Mouse (Mus musculus): ENCODE measurements at regions not wholly inside any gene's neighbourhood (a gene's known extent, or its start where the extent isn't known, plus 50 kb on each side); places are given as distances from the start of the nearest gene placed in this dataset.

DNA sequence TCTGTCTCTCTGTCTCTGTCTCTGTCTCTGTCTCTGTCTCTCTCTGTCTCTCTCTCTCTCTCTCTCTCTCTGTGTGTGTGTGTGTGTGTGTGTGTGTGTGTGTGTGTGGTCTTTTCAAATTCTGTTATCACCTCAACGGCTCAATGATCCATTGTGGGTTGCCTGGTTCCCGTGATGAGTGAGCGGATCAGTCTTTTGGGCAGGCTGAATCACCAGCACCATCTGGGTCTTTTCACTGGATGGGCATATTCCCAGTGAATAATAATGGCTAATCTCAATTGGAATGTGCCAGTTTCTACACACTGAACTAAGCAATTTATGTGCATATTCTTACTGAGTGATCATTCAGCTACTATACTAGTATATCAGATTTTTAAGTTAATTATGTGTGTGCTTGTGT, 216.4 kb downstream of the Lmx1a start:
- no peak for DNase-seq

DNA sequence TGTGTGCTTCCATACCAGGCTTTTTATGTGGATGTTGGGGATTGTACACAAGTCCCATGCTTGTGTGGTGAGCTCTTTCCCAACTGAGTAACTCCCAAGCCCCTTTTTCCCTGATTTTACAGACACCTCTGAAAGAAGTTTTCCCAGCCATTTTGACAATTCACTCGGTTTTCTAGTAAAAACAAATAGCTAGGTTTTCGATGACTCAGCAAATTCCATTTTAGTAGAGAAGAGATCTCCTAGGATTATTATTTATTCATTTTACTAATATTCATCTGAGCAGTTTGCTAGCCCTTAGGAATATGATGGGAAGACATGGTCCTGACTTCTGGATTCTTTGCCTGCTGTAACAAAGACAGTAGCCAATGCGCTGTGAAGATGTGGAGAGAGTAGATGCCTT, 223.0 kb downstream of the Lmx1a start:
- no peak for DNase-seq

DNA sequence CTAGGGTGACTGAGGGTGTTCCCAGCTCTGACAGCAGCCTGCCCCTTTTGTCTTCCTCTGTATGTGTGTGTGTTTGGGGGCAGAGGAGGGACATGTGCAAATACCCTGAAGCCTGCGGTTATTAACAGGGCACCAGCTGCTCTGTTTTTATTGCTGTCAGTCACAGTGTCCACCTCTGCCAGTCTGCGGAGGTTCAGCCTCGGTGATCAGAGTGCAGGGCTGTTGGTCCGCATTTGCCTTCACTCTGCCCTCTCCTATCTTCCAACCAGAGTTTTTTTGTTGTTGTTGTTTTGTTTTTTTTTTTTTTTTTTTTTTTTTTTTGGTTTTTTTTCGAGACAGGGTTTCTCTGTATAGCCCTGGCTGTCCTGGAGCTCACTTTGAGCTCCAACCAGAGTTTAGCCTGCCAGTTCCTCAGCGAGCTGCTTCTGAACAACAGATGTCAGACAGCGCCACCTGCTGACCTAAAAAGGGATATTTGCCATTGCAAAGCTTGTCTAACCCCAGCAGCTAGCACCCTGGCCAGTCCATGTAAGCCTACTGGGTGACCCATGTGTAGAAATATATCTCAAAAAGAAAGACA, 226.0 kb downstream of the Lmx1a start:
- DNase-seq: peak; percentile 86

GRCm38 (mm10) chr1:167915578-167916275, 226.7 kb downstream of the Lmx1a start:
- DNase-seq: no peak

DNA sequence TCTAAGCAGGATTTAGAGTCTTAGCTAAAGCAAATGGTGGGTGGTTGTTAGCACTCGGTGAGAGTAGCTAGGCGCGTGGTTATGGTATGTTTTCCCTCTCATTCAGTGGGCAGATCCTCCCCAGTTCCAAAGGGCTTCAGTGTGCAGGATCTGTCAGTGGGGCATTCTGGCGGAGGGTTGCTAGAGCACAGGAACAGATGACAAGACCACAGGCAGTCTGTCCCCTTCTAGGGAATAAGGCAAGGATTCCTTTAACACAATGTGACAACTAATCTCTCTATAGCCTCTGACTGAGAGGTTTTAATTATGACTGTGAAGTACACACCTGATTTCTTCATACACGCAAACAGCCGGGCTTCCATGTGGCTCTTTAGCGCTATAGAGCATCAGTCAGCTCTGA, 233.9 kb downstream of the Lmx1a start:
- no peak for DNase-seq

GRCm38 (mm10) chr1:167928060-167928467, 239.0 kb downstream of the Lmx1a start:
- DNase-seq: peak; percentile 73

DNA sequence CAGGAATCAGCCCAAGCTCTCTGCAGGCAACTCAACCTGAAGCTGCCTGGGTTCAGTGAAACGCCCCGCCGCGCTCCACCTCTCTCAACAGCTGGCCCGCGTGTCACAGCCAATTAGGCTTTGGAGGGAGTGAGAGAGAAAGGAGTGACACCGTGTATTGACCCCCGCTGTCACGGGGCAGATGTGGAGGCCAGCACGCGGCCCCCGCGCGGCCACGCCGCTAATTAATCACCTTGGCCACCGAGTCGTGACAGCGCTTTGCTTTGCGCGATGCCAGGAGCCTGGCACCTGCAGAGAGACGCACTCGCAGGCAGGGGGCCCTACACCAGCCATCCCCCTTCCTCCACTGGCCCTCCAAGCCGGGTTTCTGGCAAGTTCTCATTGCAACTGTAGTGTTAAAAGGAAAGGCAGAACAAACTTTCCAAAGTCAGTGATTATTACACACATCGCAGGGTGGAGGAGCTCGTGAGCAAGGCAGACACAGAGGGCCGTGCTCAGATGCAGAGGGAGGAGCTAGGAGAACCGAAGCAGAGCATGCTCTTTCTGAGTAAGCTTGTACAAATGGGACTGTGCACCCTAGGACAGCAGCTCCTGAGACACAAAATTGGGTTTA, 240.8 kb downstream of the Lmx1a start:
- peak; percentile 68 for DNase-seq

DNA sequence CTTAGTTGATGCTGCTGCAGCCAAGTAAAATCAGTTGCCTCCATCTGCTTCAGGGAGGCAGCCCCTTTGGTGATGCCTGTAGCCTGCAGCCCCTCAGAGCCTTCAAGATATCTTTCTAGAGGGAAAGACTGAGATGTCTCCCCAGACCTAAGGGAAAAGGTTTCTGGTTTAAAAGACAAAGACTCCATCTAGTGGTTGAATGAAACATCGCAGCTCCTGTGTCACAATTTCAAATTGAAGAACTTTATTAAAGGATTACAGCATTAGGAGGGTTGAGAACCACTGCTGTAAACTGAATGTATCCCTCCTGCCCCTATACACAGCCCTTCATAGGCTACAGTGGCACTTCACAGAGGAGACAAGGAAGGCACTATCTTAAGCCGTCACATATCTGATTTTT, 243.1 kb downstream of the Lmx1a start:
- peak; percentile 71 for DNase-seq

- no peak for DNase-seq
Measured at GRCm38 (mm10) chr1:167936726-167937125, 247.7 kb downstream of the Lmx1a start.

DNA sequence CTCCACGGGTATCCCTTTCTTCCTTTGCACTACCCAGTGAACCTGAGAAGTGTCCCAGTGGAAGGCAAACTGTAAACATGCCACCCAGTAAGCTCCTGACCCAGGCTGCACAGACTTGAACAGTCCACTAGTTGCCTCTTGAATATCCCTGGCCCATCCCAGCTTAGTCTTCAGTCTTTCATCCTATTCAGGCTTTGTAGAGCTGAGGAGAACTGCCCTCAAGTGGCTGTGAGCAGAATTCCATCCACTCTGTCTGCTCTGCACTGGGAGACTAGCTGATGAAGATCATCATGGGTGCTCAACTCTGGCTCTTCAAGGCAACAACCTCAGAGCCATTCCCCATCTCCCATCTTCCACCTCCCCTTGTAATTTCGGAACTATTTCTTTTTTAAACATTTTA, 249.1 kb downstream of the Lmx1a start:
- DNase-seq: peak; percentile 18

- peak; percentile 63 for DNase-seq
Measured at GRCm38 (mm10) chr1:167942037-167942470, 253.0 kb downstream of the Lmx1a start.

- DNase-seq: no peak
Measured at GRCm38 (mm10) chr1:167943121-167943520, 254.1 kb downstream of the Lmx1a start.

DNA sequence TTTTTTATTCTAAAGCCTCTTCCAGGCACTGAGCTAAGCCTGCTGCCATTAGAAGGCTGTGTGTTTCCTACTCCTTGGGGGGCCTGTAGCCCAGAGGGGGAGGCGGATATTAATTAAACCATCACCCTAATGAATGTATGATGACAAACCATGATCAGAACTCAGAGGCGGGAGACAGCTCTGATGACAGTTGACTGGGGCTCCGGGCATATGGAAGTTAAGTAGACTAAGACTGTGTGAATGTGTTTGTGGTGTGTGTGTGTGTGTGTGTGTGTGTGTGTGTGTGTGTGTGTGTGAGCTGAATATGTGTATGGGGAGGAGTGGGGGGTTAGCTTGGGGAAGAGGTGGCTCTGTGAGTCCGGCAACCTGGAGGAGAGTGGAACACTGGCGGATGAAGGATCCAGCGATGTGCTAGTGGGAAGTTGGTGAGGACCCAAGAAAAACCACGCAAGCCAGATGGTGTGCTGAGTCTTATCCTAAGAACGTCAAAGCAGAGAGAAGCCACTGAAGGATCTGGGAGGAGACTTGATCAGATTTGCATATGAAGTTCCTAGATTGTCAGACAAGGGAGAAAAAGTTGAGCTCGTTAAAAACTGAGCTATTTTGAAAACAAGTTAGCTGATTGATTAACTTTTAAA, 256.7 kb downstream of the Lmx1a start:
- DNase-seq: no peak

DNA sequence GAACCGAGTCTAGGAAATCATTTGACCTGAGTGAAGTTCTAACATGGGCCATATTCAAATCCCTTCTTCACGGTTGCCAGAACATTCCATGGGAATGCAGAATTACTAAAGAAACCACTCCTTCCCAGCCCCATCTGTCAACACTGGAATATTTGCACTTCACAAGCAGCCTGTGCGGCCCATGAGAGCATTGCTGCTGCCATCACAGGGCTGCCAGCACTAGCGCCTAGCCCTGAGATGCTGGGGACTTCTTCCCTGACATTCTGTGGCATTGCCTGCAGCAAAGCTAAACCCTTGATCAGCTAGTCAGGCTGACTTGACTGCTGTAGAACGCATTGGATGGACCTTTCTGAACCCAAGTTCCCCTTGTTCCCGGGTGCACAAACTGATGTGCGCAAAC, 258.8 kb downstream of the Lmx1a start:
- no peak for DNase-seq

GRCm38 (mm10) chr1:167951717-167952116, 262.7 kb downstream of the Lmx1a start:
- DNase-seq: no peak

GRCm38 (mm10) chr1:167958531-167958930, 269.5 kb downstream of the Lmx1a start:
- DNase-seq: no peak

GRCm38 (mm10) chr1:167969545-167969944, 280.5 kb downstream of the Lmx1a start:
- DNase-seq: no peak

DNA sequence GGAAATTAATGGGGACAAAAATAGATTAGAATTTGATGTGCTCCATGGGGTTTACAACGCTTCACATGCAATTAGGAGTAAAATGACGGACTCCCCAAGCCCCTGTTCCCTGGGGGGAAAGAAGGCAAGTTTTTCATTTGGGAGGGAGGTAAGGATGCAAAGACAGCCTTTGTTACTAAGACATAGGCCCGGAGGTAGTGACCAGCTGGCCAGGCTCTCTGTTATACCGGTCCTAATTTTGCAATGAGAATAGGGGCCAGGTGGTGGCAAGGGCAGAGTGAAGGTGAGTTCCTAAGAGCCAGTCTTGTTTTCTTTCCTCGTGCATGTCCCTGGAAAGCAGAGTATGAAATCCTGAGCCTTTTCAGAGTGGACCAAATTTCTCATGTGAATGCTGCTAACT, 280.9 kb downstream of the Lmx1a start:
- DNase-seq: no peak

GRCm38 (mm10) chr1:167976708-167977107, 287.7 kb downstream of the Lmx1a start:
- DNase-seq: no peak

- DNase-seq: no peak
Measured at GRCm38 (mm10) chr1:167979187-167979586, 290.1 kb downstream of the Lmx1a start.

GRCm38 (mm10) chr1:167979588-167979987, 290.6 kb downstream of the Lmx1a start:
- DNase-seq: no peak

GRCm38 (mm10) chr1:167981292-167981691, 292.3 kb downstream of the Lmx1a start:
- DNase-seq: no peak

DNA sequence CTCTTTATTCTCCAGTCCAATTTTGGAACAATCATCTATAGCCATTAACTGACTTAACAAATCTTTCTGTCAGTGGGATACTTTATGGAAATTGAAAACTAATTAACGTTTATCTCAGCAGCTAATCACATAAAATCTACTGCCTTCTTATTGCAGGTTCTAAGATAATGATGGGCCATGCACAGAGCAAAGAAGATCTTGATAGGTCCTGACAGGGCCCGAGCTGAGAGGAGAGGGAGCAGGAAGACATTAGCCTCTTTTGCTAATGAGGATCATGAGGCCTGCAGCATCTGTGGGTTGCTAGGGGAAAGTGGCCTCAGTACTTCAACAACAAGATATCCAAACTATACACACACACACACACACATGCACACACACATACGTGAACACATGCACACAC, 318.4 kb downstream of the Lmx1a start:
- DNase-seq: peak; percentile 90

DNA sequence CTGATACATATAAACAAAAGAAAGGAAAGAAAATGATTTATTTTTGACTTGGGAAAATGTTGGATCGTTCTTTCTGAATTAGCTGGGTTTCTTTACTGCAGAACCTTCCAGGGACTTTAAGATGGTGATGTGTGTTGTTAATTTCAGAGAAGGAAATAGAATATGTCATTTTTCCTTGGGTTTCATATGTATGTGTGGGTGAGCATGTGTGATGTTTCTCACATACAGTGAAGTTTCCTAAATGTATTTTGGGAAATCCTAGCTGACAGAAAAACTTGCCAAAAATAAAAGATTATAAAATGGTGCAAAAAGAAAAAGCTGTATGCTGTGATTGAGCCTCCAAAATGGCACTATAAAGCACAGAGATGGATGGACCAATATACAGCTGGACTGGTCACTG, 319.2 kb downstream of the Lmx1a start:
- DNase-seq: no peak
